Mouse (Mus musculus): ENCODE data around the gene Fars2. TPM values are rescaled to one million over a fixed set of nuclear protein-coding genes. Genes with fewer than 3 reads are reported as not detected.

Fars2 gene
- total RNA-seq (2023) = 10 to 100 TPM; 35.7 to 39.2 TPM

GRCm38 (mm10) chr13:36117143-36118014 lies at the start of gene Fars2, which contains the start of gene Lyrm4:
TSS of gene Fars2 (plus strand) at chr13:36117412.
TSS of gene Lyrm4 (minus strand) at chr13:36117526.

GRCm38 (mm10) chr13:36734731-36735571 lies 617.7 kb downstream of the Fars2 start, which contains the start of gene Nrn1:
TSS of gene Nrn1 (minus strand) at chr13:36735131.

Other genes starting within 250 kb of the Fars2 start
- 1 to 10 TPM; 3.9 to 4.4 TPM for gene Rpp40, start 211.1 kb upstream of the Fars2 start, total RNA-seq (2023)
- not detected for gene Ppp1r3g, start 158.6 kb upstream of the Fars2 start, total RNA-seq (2023)
- gene Lyrm4, start 114 bp downstream of the Fars2 start, total RNA-seq (2023) = 1 to 10 TPM; 6.0 to 7.1 TPM

Data from monocyte, adult 59 days (primary cell).